Mouse (Mus musculus) hindbrain, embryonic 12.5 days (tissue): ENCODE results near the gene Olfr1387. TPM values are rescaled to one million over a fixed set of nuclear protein-coding genes. Genes with fewer than 3 reads are reported as not detected.
"Not testable (repeated sequence)": the region's sequence is repeated elsewhere in the genome, so short reads cannot be mapped to it uniquely, and the experiment has no call there.

Experiments used
- ATAC-seq: fragments of 200-750 bp; cut with Nextera tagmentation; 2 replicates; pipeline ENCODE4 v1.8.0; 2017; ENCODE audit warnings: moderate TSS enrichment; ENCODE audit not compliant: low FRiP score
- H3K27ac ChIP-seq: fragments of 300-500 bp; sonication (generic); 2 replicates; pipeline ENCODE4 v1.5.1; 2016; ENCODE audit warnings: mild to moderate bottlenecking
- H3K27me3 ChIP-seq: fragments of 300-500 bp; sonication (generic); 2 replicates; pipeline ENCODE4 v1.6.1; 2016; ENCODE audit warnings: mild to moderate bottlenecking
- H3K36me3 ChIP-seq: fragments of 300-500 bp; sonication (generic); 2 replicates; pipeline ENCODE4 v1.6.1; 2016; ENCODE audit warnings: mild to moderate bottlenecking
- H3K4me1 ChIP-seq: fragments of 300-500 bp; sonication (generic); 2 replicates; pipeline ENCODE4 v1.6.1; 2016
- H3K4me2 ChIP-seq: fragments of 300-500 bp; sonication (generic); replicated peaks from 2 replicates; pipeline ENCODE4 v1.6.1; 2016; ENCODE audit warnings: mild to moderate bottlenecking
- H3K4me3 ChIP-seq: fragments of 300-500 bp; sonication (generic); 2 replicates; pipeline ENCODE4 v1.5.1; 2016; ENCODE audit warnings: mild to moderate bottlenecking
- H3K9ac ChIP-seq: fragments of 300-500 bp; sonication (generic); 2 replicates; pipeline ENCODE4 v1.6.1; 2016; ENCODE audit warnings: mild to moderate bottlenecking, moderate library complexity
- H3K9me3 ChIP-seq: fragments of 300-500 bp; sonication (generic); replicated peaks from 2 replicates; pipeline ENCODE4 v1.6.1; 2016; ENCODE audit warnings: mild to moderate bottlenecking
- WGBS: fragments of 180-500 bp; shearing (Covaris S2); methylation state at CpG from one replicate; pipeline ENCODE4 v1.1.7; 2016; 5-methylcytosine and 5-hydroxymethylcytosine counted together
- polyA plus RNA-seq: library from polyadenylated mRNA; unstranded; fragments of >200 nt; fragmentation: Nextera tagmentation; extraction: Ambion mirVana; gene quantifications from 2 replicates; pipeline ENCODE4 v1.2.1, GENCODE M21; 2016

The Olfr1387 gene
- polyA plus RNA-seq: not detected in 2 replicates

DNA sequence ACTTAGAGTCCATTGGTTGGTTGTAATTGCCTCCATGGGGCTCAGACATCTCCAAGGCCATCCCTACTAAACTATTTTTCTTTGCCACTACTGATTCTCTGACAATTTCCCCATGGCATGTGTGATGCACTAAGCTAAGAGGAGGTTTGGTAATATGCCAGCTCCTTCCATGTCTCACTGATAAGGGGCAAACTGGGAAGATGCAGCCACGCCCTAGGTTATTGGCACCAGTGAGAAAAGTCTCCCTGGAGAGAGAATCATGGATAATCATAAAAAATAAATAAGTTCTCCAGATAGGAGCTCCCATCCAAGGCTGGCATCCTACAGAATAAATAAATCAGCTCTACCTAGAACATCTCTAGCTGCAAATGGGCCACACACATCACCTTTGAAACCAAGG lies at the start of gene Olfr1387:
Olfr1387 (plus strand) TSS at position 301 of the 400 bp plus-strand sequence.
- no peak within 1 kb of the TSS for H3K4me3 ChIP-seq
- H3K4me2 ChIP-seq: no peak within 1 kb of the TSS
- H3K9me3 ChIP-seq: no peaks in the 10 kb centered on the region
- H3K27me3 ChIP-seq: no peaks in the 10 kb centered on the region
- ATAC-seq: no peak
- 85% methylated on average over 1 of the region's 1 CpGs for WGBS
- H3K27ac ChIP-seq: no peak within 1 kb of the TSS
- no peaks in the 10 kb centered on the region for H3K4me1 ChIP-seq
- no peak within 1 kb of the TSS for H3K9ac ChIP-seq
- no peaks in the 10 kb centered on the region for H3K36me3 ChIP-seq

- no peak overlapping the region for H3K4me3 ChIP-seq
- ATAC-seq: no peak
- no peaks in the 10 kb centered on the region for H3K9me3 ChIP-seq
- H3K27ac ChIP-seq: no peak overlapping the region
- H3K9ac ChIP-seq: no peak overlapping the region
- WGBS: 73% methylated on average over 3 of the region's 3 CpGs
- H3K27me3 ChIP-seq: no peaks in the 10 kb centered on the region
- H3K36me3 ChIP-seq: no peaks in the 10 kb centered on the region
- H3K4me1 ChIP-seq: no peaks in the 10 kb centered on the region
- no peak overlapping the region for H3K4me2 ChIP-seq
Observed at GRCm38 (mm10) chr11:49406784-49407183, 48.4 kb upstream of the Olfr1387 start.

- no peaks in the 10 kb centered on the region for H3K4me1 ChIP-seq
- no peaks in the 10 kb centered on the region for H3K27me3 ChIP-seq
- no peaks in the 10 kb centered on the region for H3K36me3 ChIP-seq
- no peak overlapping the region for H3K4me2 ChIP-seq
- no peak for ATAC-seq
- H3K4me3 ChIP-seq: no peak overlapping the region
- WGBS: 52% methylated on average over 1 of the region's 1 CpGs
- no peaks in the 10 kb centered on the region for H3K9me3 ChIP-seq
- no peak overlapping the region for H3K9ac ChIP-seq
- no peak overlapping the region for H3K27ac ChIP-seq
Observed at GRCm38 (mm10) chr11:49410540-49410939, 44.6 kb upstream of the Olfr1387 start.

- no peak within 1 kb of the TSS for H3K9ac ChIP-seq
- H3K27ac ChIP-seq: no peak within 1 kb of the TSS
- H3K4me3 ChIP-seq: no peak within 1 kb of the TSS
- H3K4me2 ChIP-seq: no peak within 1 kb of the TSS
- 86% methylated on average over 2 of the region's 2 CpGs for whole genome bisulfite sequencing
- no peak for ATAC-seq
- no peaks in the 10 kb centered on the region for H3K4me1 ChIP-seq
- no peaks in the 10 kb centered on the region for H3K27me3 ChIP-seq
- H3K9me3 ChIP-seq: no peaks in the 10 kb centered on the region
- no peaks in the 10 kb centered on the region for H3K36me3 ChIP-seq
Observed at GRCm38 (mm10) chr11:49422767-49423166, 32.4 kb upstream of the Olfr1387 start, which contains the start of gene Olfr1389. Gene Olfr1389, plus strand, starts transcription at chr11:49423067.

DNA sequence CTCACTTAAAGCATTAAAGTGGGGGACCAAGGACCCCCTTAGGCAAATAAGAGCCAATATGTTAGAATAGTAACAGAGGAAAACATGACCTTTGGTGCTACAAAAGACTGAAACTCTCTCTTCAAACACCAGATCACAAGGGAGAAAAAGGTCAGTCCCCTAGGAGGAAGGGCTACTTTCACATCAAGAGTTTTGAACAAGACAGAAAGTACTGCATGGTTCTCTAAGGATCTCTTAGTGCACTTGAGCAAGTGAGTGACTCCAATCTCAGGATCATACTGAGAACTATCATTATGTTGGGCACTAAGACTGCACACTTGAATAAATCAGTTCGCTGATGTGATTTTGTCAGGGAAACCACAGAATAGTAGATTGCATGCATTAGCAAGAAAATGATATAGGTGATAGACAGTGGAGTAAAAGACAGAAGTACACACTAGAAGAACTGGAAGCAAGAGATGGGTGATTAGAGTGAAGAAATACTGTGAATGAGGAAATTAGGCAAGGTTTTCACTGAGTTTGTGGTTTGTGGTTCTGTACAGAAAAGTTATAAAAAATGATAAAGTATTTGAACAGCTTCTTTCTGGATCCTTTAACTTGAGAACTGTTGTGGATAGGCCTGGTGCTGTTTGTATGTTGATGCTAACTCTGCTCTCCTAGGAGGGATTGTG lies 29.8 kb upstream of the Olfr1387 start:
- WGBS: 85% methylated on average over 1 of the region's 1 CpGs
- Histone ChIP-seq H3K9me3 (no peaks in the 10 kb centered on the region), H3K4me2 (no peak overlapping the region), H3K4me3 (no peak overlapping the region), H3K27ac (no peak overlapping the region), H3K4me1 (no peaks in the 10 kb centered on the region), H3K27me3 (no peaks in the 10 kb centered on the region), H3K9ac (no peak overlapping the region), H3K36me3 (no peaks in the 10 kb centered on the region)
- no peak for ATAC-seq

DNA sequence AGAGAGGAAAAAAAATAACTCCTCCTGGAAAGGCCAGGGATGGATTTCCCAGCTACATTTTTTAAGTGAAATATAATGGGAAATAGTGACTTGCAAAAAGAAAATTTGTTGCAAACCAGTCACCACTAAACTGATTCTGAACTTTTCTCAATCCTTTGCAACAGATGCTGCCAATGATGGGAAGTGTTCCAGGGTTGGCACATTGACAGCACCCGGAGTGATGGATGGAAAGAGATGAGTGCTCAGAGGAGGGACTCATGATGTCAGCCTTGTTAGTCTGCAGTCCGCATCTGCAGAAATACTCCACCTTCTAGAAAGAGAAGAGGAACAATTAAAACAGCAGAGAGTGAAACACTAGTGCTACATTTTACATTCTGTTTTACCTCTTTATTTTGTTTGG lies 25.5 kb upstream of the Olfr1387 start:
- H3K9me3 ChIP-seq: no peaks in the 10 kb centered on the region
- H3K4me1 ChIP-seq: no peaks in the 10 kb centered on the region
- H3K27ac ChIP-seq: no peak overlapping the region
- WGBS: 93% methylated on average over 2 of the region's 2 CpGs
- H3K27me3 ChIP-seq: no peaks in the 10 kb centered on the region
- H3K4me2 ChIP-seq: no peak overlapping the region
- ATAC-seq: no peak
- H3K4me3 ChIP-seq: no peak overlapping the region
- no peaks in the 10 kb centered on the region for H3K36me3 ChIP-seq
- H3K9ac ChIP-seq: no peak overlapping the region

- Histone ChIP-seq H3K4me3 (no peak within 1 kb of the TSS), H3K4me2 (no peak within 1 kb of the TSS), H3K27me3 (no peaks in the 10 kb centered on the region), H3K27ac (no peak within 1 kb of the TSS), H3K9ac (no peak within 1 kb of the TSS), H3K4me1 (no peaks in the 10 kb centered on the region), H3K36me3 (no peaks in the 10 kb centered on the region), H3K9me3 (no peaks in the 10 kb centered on the region)
- 76% methylated on average over 3 of the region's 3 CpGs for WGBS
- ATAC-seq: no peak
Observed at GRCm38 (mm10) chr11:49436411-49436810, 18.7 kb upstream of the Olfr1387 start, which contains the start of gene Olfr1388. Gene Olfr1388, plus strand, starts transcription at chr11:49436624.

- not testable (repeated sequence) for H3K27ac ChIP-seq, H3K4me3 ChIP-seq, H3K9me3 ChIP-seq, H3K27me3 ChIP-seq, H3K9ac ChIP-seq, H3K4me1 ChIP-seq, ATAC-seq, H3K36me3 ChIP-seq, H3K4me2 ChIP-seq
- WGBS: 84% methylated on average over 3 of the region's 3 CpGs
Observed at GRCm38 (mm10) chr11:49464746-49465145, 9.6 kb downstream of the Olfr1387 start, which contains the start of gene Olfr1386. Gene Olfr1386, plus strand, starts transcription at chr11:49465046.

DNA sequence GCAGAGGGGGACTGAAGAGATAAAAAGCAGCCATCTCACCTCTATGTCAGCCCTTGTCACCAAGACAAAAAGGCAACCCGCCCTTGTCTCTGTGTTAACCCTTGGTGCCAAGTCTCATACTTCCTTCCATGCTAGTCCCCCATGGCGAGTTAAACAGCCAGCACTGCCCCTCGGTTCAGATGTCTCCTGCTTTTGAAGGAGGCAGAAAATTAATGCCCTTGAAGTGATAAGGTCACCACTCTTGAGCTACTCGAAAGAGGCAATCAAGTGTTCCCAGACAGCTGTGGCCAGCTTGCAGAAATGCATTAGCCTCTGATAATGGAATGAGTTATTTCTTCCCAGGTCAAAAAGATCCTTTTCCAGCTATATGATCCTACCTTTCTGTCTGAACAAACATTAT lies 30.8 kb downstream of the Olfr1387 start:
- Histone ChIP-seq H3K4me3 (no peak overlapping the region), H3K27me3 (no peaks in the 10 kb centered on the region), H3K36me3 (no peaks in the 10 kb centered on the region), H3K9me3 (no peaks in the 10 kb centered on the region), H3K4me1 (no peaks in the 10 kb centered on the region), H3K4me2 (no peak overlapping the region), H3K9ac (no peak overlapping the region), H3K27ac (no peak overlapping the region)
- no peak for ATAC-seq
- WGBS: 49% methylated on average over 4 of the region's 4 CpGs

- ATAC-seq, H3K27ac ChIP-seq, H3K9me3 ChIP-seq, H3K4me2 ChIP-seq, H3K27me3 ChIP-seq, H3K4me1 ChIP-seq, H3K9ac ChIP-seq, H3K36me3 ChIP-seq, H3K4me3 ChIP-seq: not testable (repeated sequence)
- WGBS: 80% methylated on average over 1 of the region's 1 CpGs
Observed at GRCm38 (mm10) chr11:49488770-49489169, 33.6 kb downstream of the Olfr1387 start, which contains the start of gene Olfr1385. Gene Olfr1385, plus strand, starts transcription at chr11:49489070.

Other genes with a start within 250 kb of the Olfr1387 start
- 42.5 and 43.2 TPM in 2 replicates for gene Mgat1, start 211.2 kb upstream of the Olfr1387 start, polyA plus RNA-seq
- not detected in 2 replicates for gene Olfr1393, start 177.0 kb upstream of the Olfr1387 start, polyA plus RNA-seq
- gene Olfr1392, start 170.1 kb upstream of the Olfr1387 start, polyA plus RNA-seq: not detected in 2 replicates
- not detected in 2 replicates for gene Olfr10, start 150.6 kb upstream of the Olfr1387 start, polyA plus RNA-seq
- not detected in 2 replicates for gene Olfr1391, start 132.6 kb upstream of the Olfr1387 start, polyA plus RNA-seq
- not detected in 2 replicates for gene Olfr1390, start 120.2 kb upstream of the Olfr1387 start, polyA plus RNA-seq
- gene Olfr1389, start 32.3 kb upstream of the Olfr1387 start, polyA plus RNA-seq: not detected in 2 replicates
- gene Olfr1388, start 18.7 kb upstream of the Olfr1387 start, polyA plus RNA-seq: 0.09 TPM in 2 replicates
- gene Olfr1386, start 9.7 kb downstream of the Olfr1387 start, polyA plus RNA-seq: not detected in 2 replicates
- not detected in 2 replicates for gene Olfr1385, start 33.7 kb downstream of the Olfr1387 start, polyA plus RNA-seq
- not detected in 2 replicates for gene Olfr1384, start 51.4 kb downstream of the Olfr1387 start, polyA plus RNA-seq
- gene Olfr1383, start 64.3 kb downstream of the Olfr1387 start, polyA plus RNA-seq: not detected in 2 replicates
- not detected in 2 replicates for gene Olfr1382, start 72.9 kb downstream of the Olfr1387 start, polyA plus RNA-seq
- gene Olfr1381, start 88.1 kb downstream of the Olfr1387 start, polyA plus RNA-seq: not detected in 2 replicates
- gene Olfr1380, start 101.5 kb downstream of the Olfr1387 start, polyA plus RNA-seq: not detected in 2 replicates
- gene Flt4, start 153.9 kb downstream of the Olfr1387 start, polyA plus RNA-seq: 3.3 and 4.0 TPM in 2 replicates
- gene Scgb3a1, start 208.3 kb downstream of the Olfr1387 start, polyA plus RNA-seq: not detected in 2 replicates